Mouse (Mus musculus): Measurements from ENCODE around the gene Snapc2. TPM values are rescaled to one million over a fixed set of nuclear protein-coding genes. Genes with fewer than 3 reads are reported as not detected.

Gene Snapc2
- polyA plus RNA-seq, 1 experiment: 44.1 TPM

GRCm38 (mm10) chr8:4292738-4293137, 39.9 kb downstream of the Snapc2 start:
- no peak overlapping the region for H3K4me3 ChIP-seq (ENCODE audit: insufficient read depth, poor library complexity, severe bottlenecking)
- no peaks in the 10 kb centered on the region for H3K27me3 ChIP-seq (ENCODE audit: control insufficient read depth, insufficient read depth, insufficient read length)
- H3K36me3 ChIP-seq (ENCODE audit: control insufficient read depth, insufficient read depth): peaks cover 92% of the 10 kb centered on the region
- H3K79me2 ChIP-seq (ENCODE audit: control insufficient read depth, insufficient read depth): peaks cover 8% of the 10 kb centered on the region
- TF ChIP-seq USF1 (IDR thresholded peaks at IDR 0.05; ENCODE audit: low read depth) (no peak), FOSL1 (IDR thresholded peaks at IDR 0.05; ENCODE audit: insufficient read depth, low read length, poor library complexity, severe bottlenecking) (no peak), CEBPB (IDR thresholded peaks at IDR 0.05; ENCODE audit: low read depth) (no peak), MYOG (IDR thresholded peaks at IDR 0.05; ENCODE audit: control insufficient read depth, extremely low read depth, insufficient read length) (no peak), CTCF (IDR thresholded peaks at IDR 0.05; ENCODE audit: control insufficient read depth, insufficient read depth, insufficient read length) (no peak), MYOD1 (IDR thresholded peaks at IDR 0.05; ENCODE audit: control insufficient read depth, insufficient read length, low read depth) (no peak), MAX (IDR thresholded peaks at IDR 0.05) (no peak)
- no peak overlapping the region for H3ac ChIP-seq (ENCODE audit: control insufficient read depth, insufficient read length, low read depth)
- no peaks in the 10 kb centered on the region for H3K79me3 ChIP-seq (ENCODE audit: low read depth)

- Histone ChIP-seq H3K4me3 (ENCODE audit: insufficient read depth, poor library complexity, severe bottlenecking) (no peak overlapping the region), H3K36me3 (ENCODE audit: control insufficient read depth, insufficient read depth) (peaks cover 92% of the 10 kb centered on the region), H3K27me3 (ENCODE audit: control insufficient read depth, insufficient read depth, insufficient read length) (no peaks in the 10 kb centered on the region), H3ac (ENCODE audit: control insufficient read depth, insufficient read length, low read depth) (no peak overlapping the region), H3K79me2 (ENCODE audit: control insufficient read depth, insufficient read depth) (peaks cover 17% of the 10 kb centered on the region), H3K79me3 (ENCODE audit: low read depth) (peaks cover 3% of the 10 kb centered on the region)
- TF ChIP-seq CTCF (IDR thresholded peaks at IDR 0.05; ENCODE audit: control insufficient read depth, insufficient read depth, insufficient read length): no peak
- TF ChIP-seq MAX (IDR thresholded peaks at IDR 0.05): no peak
- no peak for TF ChIP-seq MYOD1 (IDR thresholded peaks at IDR 0.05; ENCODE audit: control insufficient read depth, insufficient read length, low read depth)
- TF ChIP-seq CEBPB (IDR thresholded peaks at IDR 0.05; ENCODE audit: low read depth): no peak
- TF ChIP-seq USF1 (IDR thresholded peaks at IDR 0.05; ENCODE audit: low read depth): no peak
- no peak for TF ChIP-seq FOSL1 (IDR thresholded peaks at IDR 0.05; ENCODE audit: insufficient read depth, low read length, poor library complexity, severe bottlenecking)
- no peak for TF ChIP-seq MYOG (IDR thresholded peaks at IDR 0.05; ENCODE audit: control insufficient read depth, extremely low read depth, insufficient read length)
Measured at GRCm38 (mm10) chr8:4297822-4298221, 44.9 kb downstream of the Snapc2 start.

GRCm38 (mm10) chr8:4304124-4304547, 51.3 kb downstream of the Snapc2 start:
- no peak for TF ChIP-seq CTCF (IDR thresholded peaks at IDR 0.05; ENCODE audit: control insufficient read depth, insufficient read depth, insufficient read length)
- no peak for TF ChIP-seq USF1 (IDR thresholded peaks at IDR 0.05; ENCODE audit: low read depth)
- TF ChIP-seq FOSL1 (IDR thresholded peaks at IDR 0.05; ENCODE audit: insufficient read depth, low read length, poor library complexity, severe bottlenecking): no peak
- no peak for TF ChIP-seq MYOD1 (IDR thresholded peaks at IDR 0.05; ENCODE audit: control insufficient read depth, insufficient read length, low read depth)
- no peak for TF ChIP-seq CEBPB (IDR thresholded peaks at IDR 0.05; ENCODE audit: low read depth)
- TF ChIP-seq MAX (IDR thresholded peaks at IDR 0.05): no peak
- no peak for TF ChIP-seq MYOG (IDR thresholded peaks at IDR 0.05; ENCODE audit: control insufficient read depth, extremely low read depth, insufficient read length)
- peaks cover 45% of the 10 kb centered on the region for H3K79me2 ChIP-seq (ENCODE audit: control insufficient read depth, insufficient read depth)
- H3K36me3 ChIP-seq (ENCODE audit: control insufficient read depth, insufficient read depth): peaks cover 94% of the 10 kb centered on the region
- H3ac ChIP-seq (ENCODE audit: control insufficient read depth, insufficient read length, low read depth): no peak overlapping the region
- no peak overlapping the region for H3K4me3 ChIP-seq (ENCODE audit: insufficient read depth, poor library complexity, severe bottlenecking)
- H3K79me3 ChIP-seq (ENCODE audit: low read depth): peaks cover 23% of the 10 kb centered on the region
- no peaks in the 10 kb centered on the region for H3K27me3 ChIP-seq (ENCODE audit: control insufficient read depth, insufficient read depth, insufficient read length)

Other genes starting within 250 kb of the Snapc2 start
- gene Cd209f, start 147.2 kb upstream of the Snapc2 start, polyA plus RNA-seq (2012; fragmentation: generic; extraction: Trizol): not detected
- not detected for gene Cd209g, start 119.0 kb upstream of the Snapc2 start, polyA plus RNA-seq (2012; fragmentation: generic; extraction: Trizol)
- gene Evi5l, start 86.5 kb upstream of the Snapc2 start, polyA plus RNA-seq (2012; fragmentation: generic; extraction: Trizol): 11.6 TPM
- gene Prr36, start 35.6 kb upstream of the Snapc2 start, polyA plus RNA-seq (2012; fragmentation: generic; extraction: Trizol): 0.18 TPM
- 1.7 TPM for gene Lrrc8e, start 26.3 kb upstream of the Snapc2 start, polyA plus RNA-seq (2012; fragmentation: generic; extraction: Trizol)
- 33.5 TPM for gene Map2k7, start 14.3 kb upstream of the Snapc2 start, polyA plus RNA-seq (2012; fragmentation: generic; extraction: Trizol)
- 0.11 TPM for gene Gm49320, start 14.2 kb upstream of the Snapc2 start, polyA plus RNA-seq (2012; fragmentation: generic; extraction: Trizol)
- 0.59 TPM for gene Tgfbr3l, start 4.9 kb upstream of the Snapc2 start, polyA plus RNA-seq (2012; fragmentation: generic; extraction: Trizol)
- gene Ctxn1, start 6.2 kb downstream of the Snapc2 start, polyA plus RNA-seq (2012; fragmentation: generic; extraction: Trizol): 45.0 TPM
- 38.0 TPM for gene Timm44, start 22.8 kb downstream of the Snapc2 start, polyA plus RNA-seq (2012; fragmentation: generic; extraction: Trizol)
- 6.0 TPM for gene Ccl25, start 72.1 kb downstream of the Snapc2 start, polyA plus RNA-seq (2012; fragmentation: generic; extraction: Trizol)
- 63.8 TPM for gene Elavl1, start 72.3 kb downstream of the Snapc2 start, polyA plus RNA-seq (2012; fragmentation: generic; extraction: Trizol)
- 0.23 TPM for gene Cers4, start 239.9 kb downstream of the Snapc2 start, polyA plus RNA-seq (2012; fragmentation: generic; extraction: Trizol)

All from C2C12 (cell line).